Comparison of ENCODE assay signal across 10 mouse cellular contexts in the genomic region with DNA sequence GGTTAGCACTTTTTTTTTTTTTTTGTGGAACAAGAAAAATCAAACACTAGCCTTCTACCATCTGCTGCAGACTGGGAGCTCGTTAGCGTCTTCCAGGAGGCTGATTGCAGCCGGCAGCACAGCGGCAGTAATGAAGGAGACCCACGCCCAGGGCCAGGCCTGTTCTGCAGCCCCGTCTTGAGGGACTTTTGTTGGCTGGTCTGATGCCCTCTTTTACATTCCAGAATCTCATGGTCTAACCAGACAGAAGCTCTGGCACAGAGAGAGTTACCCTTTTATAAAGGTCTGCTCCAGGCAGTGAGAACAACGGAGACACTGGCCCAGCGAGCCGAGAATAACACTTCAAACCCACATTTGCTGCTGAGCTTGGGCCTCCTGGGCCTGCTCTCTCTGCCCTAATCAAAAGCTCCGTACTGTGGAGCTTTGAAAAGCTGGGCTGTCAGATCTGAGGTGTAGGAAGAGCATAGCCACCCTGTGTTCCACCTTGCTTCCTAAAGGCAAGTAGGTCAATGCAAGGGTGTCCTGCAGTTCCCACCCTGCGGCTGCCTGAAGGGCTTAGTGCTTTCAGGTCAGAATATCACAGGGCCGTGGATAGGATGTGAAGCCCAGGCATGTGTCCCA.
DNase-seq lines count a peak whose midpoint lies in the region; ATAC-seq lines count a peak whose summit lies in the region.
"Had no signal": no experiment of that assay in that cellular context is flagged by ENCODE, and none has a peak within 500 bp of the region (broad histone marks: within the 10 kb centered on the region; RNA-seq: fewer than 3 reads in every experiment).

No protein-coding gene starts in this region.

- H3K9me3 ChIP-seq in heart, embryonic 15.5 days (replicated peaks), result no peaks in the 10 kb centered on the region
- no peaks in the 10 kb centered on the region for H3K9me3 ChIP-seq in forebrain, embryonic 10.5 days
- no peaks in the 10 kb centered on the region for H3K9me3 ChIP-seq in limb, embryonic 10.5 days (replicated peaks)

- H3K36me3 ChIP-seq in heart, embryonic 15.5 days, result no peaks in the 10 kb centered on the region
- no peaks in the 10 kb centered on the region for H3K36me3 ChIP-seq in forebrain, embryonic 10.5 days (replicated peaks)
- no peaks in the 10 kb centered on the region for H3K36me3 ChIP-seq in limb, embryonic 10.5 days

- H3K4me3 ChIP-seq in heart, embryonic 15.5 days, result no peak overlapping the region
- no peak overlapping the region for H3K4me3 ChIP-seq in forebrain, embryonic 10.5 days
- H3K4me3 ChIP-seq in limb, embryonic 10.5 days, result no peak overlapping the region

- H3K4me2 ChIP-seq in heart, embryonic 15.5 days, result no peak overlapping the region

- H3K4me1 ChIP-seq in heart, embryonic 15.5 days (replicated peaks), result peaks cover 10% of the 10 kb centered on the region
- peaks cover 44% of the 10 kb centered on the region for H3K4me1 ChIP-seq in forebrain, embryonic 10.5 days
- H3K4me1 ChIP-seq in limb, embryonic 10.5 days, result peaks cover 22% of the 10 kb centered on the region

- ATAC-seq in heart, embryonic 15.5 days (replicated peaks; ENCODE audit: insufficient number of reproducible peaks, insufficient read depth, low FRiP score, low read depth), result no peak

- 0 out of 2 replicates have a peak overlapping the region, but pooled peaks have one; percentile 20 for H3K27ac ChIP-seq in heart, embryonic 15.5 days
- peak overlapping the region; percentile 60 for H3K27ac ChIP-seq in forebrain, embryonic 10.5 days
- peak overlapping the region; percentile 73 for H3K27ac ChIP-seq in limb, embryonic 10.5 days

- H3K27me3 ChIP-seq in heart, embryonic 15.5 days, result no peaks in the 10 kb centered on the region; the same call in 1 of the 2 replicates
- H3K27me3 ChIP-seq in forebrain, embryonic 10.5 days (ENCODE audit: poor library complexity, severe bottlenecking), result no peaks in the 10 kb centered on the region
- H3K27me3 ChIP-seq in limb, embryonic 10.5 days (ENCODE audit: low read depth, poor library complexity, severe bottlenecking), result no peaks in the 10 kb centered on the region

- DNase-seq in heart, postnatal 4 days, result no peak
- DNase-seq in forebrain, embryonic 10.5 days (ENCODE audit: extremely low spot score, low spot score), result no peak
- DNase-seq in limb, embryonic 10.5 days (ENCODE audit: low spot score), result peak; percentile 50
- DNase-seq in retina, postnatal 7 days (ENCODE audit: low read depth, low spot score), result peak; percentile 14
- no peak for DNase-seq in testis, postnatal 14 days (ENCODE audit: low spot score)
- DNase-seq in heart, adult 8-10 months (ENCODE audit: low spot score), result no peak
- DNase-seq in heart, postnatal 36 days, result no peak
- DNase-seq: adrenal gland, adult 8-10 months; kidney, adult 11 months had no signal

- WGBS in heart, embryonic 15.5 days, result 56% methylated on average over 12 of the region's 12 CpGs
- WGBS in forebrain, embryonic 10.5 days, result 51% methylated on average over 12 of the region's 12 CpGs
- WGBS in limb, embryonic 10.5 days, result 46% methylated on average over 12 of the region's 12 CpGs

- intact Hi-C loops in heart, postnatal 36 days (cut with DNase I), result no loop called here

- H3K9ac ChIP-seq in heart, embryonic 15.5 days, result no peak overlapping the region

Comparison
In these comparisons a context has a peak if more than half of its experiments do, and no peak if none do; other contexts are left out.
1. H3K27ac ChIP-seq: peak in every context shown above with its lines; median percentile 73 in limb, embryonic 10.5 days; 60 in forebrain, embryonic 10.5 days; 20 in heart, embryonic 15.5 days.
2. DNase-seq: peak in limb, embryonic 10.5 days (single experiment) and retina, postnatal 7 days (single experiment); none in heart, postnatal 4 days (single experiment), forebrain, embryonic 10.5 days (single experiment), testis, postnatal 14 days (single experiment), heart, adult 8-10 months (single experiment) and heart, postnatal 36 days (0 of 2).